Mouse (Mus musculus) hindbrain, embryonic 11.5 days (tissue): ENCODE measurements around the gene Nicn1. TPM values are rescaled to one million over a fixed set of nuclear protein-coding genes. Genes with fewer than 3 reads are reported as not detected.
"Not testable (repeated sequence)": the region's sequence is repeated elsewhere in the genome, so short reads cannot be mapped to it uniquely, and the experiment has no call there.

Experiments
- ATAC-seq: fragments of 200-750 bp; cut with Nextera tagmentation; 2 replicates; pipeline ENCODE4 v1.8.0; 2017; ENCODE audit warnings: mild to moderate bottlenecking, moderate TSS enrichment, moderate library complexity; ENCODE audit not compliant: low FRiP score
- DNase-seq: peaks from one replicate; pipeline ENCODE4 v3.0.0-alpha.2; 2015; ENCODE audit warnings: low spot score
- H3K27ac ChIP-seq: fragments of 300-500 bp; sonication (generic); 2 replicates; pipeline ENCODE4 v1.5.1; 2014; ENCODE audit warnings: mild to moderate bottlenecking, low read depth, low read length
- H3K27me3 ChIP-seq: fragments of 300-500 bp; sonication (generic); 2 replicates; pipeline ENCODE4 v1.6.1; 2014; ENCODE audit warnings: mild to moderate bottlenecking, low read length, moderate library complexity, mixed read lengths; ENCODE audit not compliant: control insufficient read depth, insufficient read depth
- H3K36me3 ChIP-seq: fragments of 300-500 bp; sonication (generic); 2 replicates; pipeline ENCODE4 v1.6.1; 2014; ENCODE audit warnings: mild to moderate bottlenecking, low read length, moderate library complexity, mixed read lengths; ENCODE audit not compliant: control insufficient read depth, insufficient read depth
- H3K4me1 ChIP-seq: fragments of 300-500 bp; sonication (generic); replicated peaks from 2 replicates; pipeline ENCODE4 v1.6.1; 2014; ENCODE audit warnings: low read length, mixed read lengths; ENCODE audit not compliant: control insufficient read depth, insufficient read depth
- H3K4me2 ChIP-seq: fragments of 300-500 bp; sonication (generic); replicated peaks from 2 replicates; pipeline ENCODE4 v1.6.1; 2014; ENCODE audit warnings: mild to moderate bottlenecking, low read depth, low read length
- H3K4me3 ChIP-seq: fragments of 300-500 bp; sonication (generic); 2 replicates; pipeline ENCODE4 v1.5.1; 2014; ENCODE audit warnings: low read depth, low read length
- H3K9ac ChIP-seq: fragments of 300-500 bp; sonication (generic); 2 replicates; pipeline ENCODE4 v1.6.1; 2014; ENCODE audit warnings: low read depth, low read length
- H3K9me3 ChIP-seq: fragments of 300-500 bp; sonication (generic); 2 replicates; pipeline ENCODE4 v1.6.1; 2016; ENCODE audit warnings: low read length; ENCODE audit not compliant: control insufficient read depth
- WGBS: fragments of 180-500 bp; shearing (Covaris S2); extraction: QIAGEN DNeasy Blood & Tissue Kit; methylation state at CpG from one replicate; pipeline ENCODE4 v1.1.7; 2014; 5-methylcytosine and 5-hydroxymethylcytosine counted together
- polyA plus RNA-seq: library from polyadenylated mRNA; unstranded; fragments of >200 nt; fragmentation: Nextera tagmentation; extraction: Ambion mirVana; gene quantifications from 2 replicates; pipeline ENCODE4 v1.2.1, GENCODE M21; 2014

Gene Nicn1
- polyA plus RNA-seq, 1 experiment from 2014 or later: 66.4 TPM

GRCm38 (mm10) chr9:108263131-108263681, 27.0 kb upstream of the Nicn1 start:
- Histone ChIP-seq H3K27me3 (no peaks in the 10 kb centered on the region), H3K9ac (peak overlapping the region; percentile 87), H3K4me3 (peak overlapping the region; percentile 87), H3K27ac (peak overlapping the region; percentile 84), H3K36me3 (no peaks in the 10 kb centered on the region), H3K9me3 (no peaks in the 10 kb centered on the region), H3K4me2 (peak overlapping the region; percentile 80), H3K4me1 (no peaks in the 10 kb centered on the region)
- under 1% methylated on average over 50 of the region's 62 CpGs for WGBS
- DNase-seq: peak; percentile 61
- ATAC-seq: peak; percentile 65

- H3K4me3 ChIP-seq: peak within 1 kb of the TSS; percentile 87
- H3K4me1 ChIP-seq: no peaks in the 10 kb centered on the region
- whole genome bisulfite sequencing: under 1% methylated on average over 56 of the region's 71 CpGs
- peak within 1 kb of the TSS; percentile 84 for H3K27ac ChIP-seq
- H3K9ac ChIP-seq: peak within 1 kb of the TSS; percentile 87
- peak within 1 kb of the TSS; percentile 80 for H3K4me2 ChIP-seq
- no peaks in the 10 kb centered on the region for H3K9me3 ChIP-seq
- DNase-seq (peak; percentile 99), ATAC-seq (peak; percentile 98)
- H3K27me3 ChIP-seq: no peaks in the 10 kb centered on the region
- H3K36me3 ChIP-seq: no peaks in the 10 kb centered on the region
Observed at GRCm38 (mm10) chr9:108263690-108264190, 26.5 kb upstream of the Nicn1 start, which contains the start of gene Dag1. Gene Dag1, minus strand, starts transcription at chr9:108263958.

GRCm38 (mm10) chr9:108264191-108264921, 25.9 kb upstream of the Nicn1 start:
- peak overlapping the region; percentile 87 for H3K4me3 ChIP-seq
- peak overlapping the region; percentile 80 for H3K4me2 ChIP-seq
- no peaks in the 10 kb centered on the region for H3K36me3 ChIP-seq
- ATAC-seq (peak; percentile 61), DNase-seq (no peak)
- no peaks in the 10 kb centered on the region for H3K27me3 ChIP-seq
- peak overlapping the region; percentile 45; the same call in 1 of the 2 replicates for H3K9ac ChIP-seq
- H3K27ac ChIP-seq: peak overlapping the region; percentile 67
- 17% methylated on average over 10 of the region's 10 CpGs for WGBS
- H3K4me1 ChIP-seq: no peaks in the 10 kb centered on the region
- no peaks in the 10 kb centered on the region for H3K9me3 ChIP-seq

GRCm38 (mm10) chr9:108266261-108266935, 23.8 kb upstream of the Nicn1 start:
- H3K9ac ChIP-seq: no peak overlapping the region
- H3K9me3 ChIP-seq: no peaks in the 10 kb centered on the region
- H3K36me3 ChIP-seq: no peaks in the 10 kb centered on the region
- WGBS: 68% methylated on average over 10 of the region's 10 CpGs
- H3K27ac ChIP-seq: no peak overlapping the region
- H3K4me1 ChIP-seq: no peaks in the 10 kb centered on the region
- DNase-seq: no peak
- H3K27me3 ChIP-seq: no peaks in the 10 kb centered on the region
- H3K4me2 ChIP-seq: no peak overlapping the region
- no peak for ATAC-seq
- no peak overlapping the region for H3K4me3 ChIP-seq

- H3K4me1 ChIP-seq: no peaks in the 10 kb centered on the region
- no peak for DNase-seq
- 88% methylated on average over 7 of the region's 7 CpGs for WGBS
- H3K36me3 ChIP-seq: no peaks in the 10 kb centered on the region
- H3K9me3 ChIP-seq: no peaks in the 10 kb centered on the region
- H3K27ac ChIP-seq: no peak overlapping the region
- H3K9ac ChIP-seq: no peak overlapping the region
- H3K4me3 ChIP-seq: no peak overlapping the region
- H3K27me3 ChIP-seq: no peaks in the 10 kb centered on the region
- ATAC-seq: no peak
- no peak overlapping the region for H3K4me2 ChIP-seq
Observed at GRCm38 (mm10) chr9:108267691-108268090, 22.5 kb upstream of the Nicn1 start.

- not testable (repeated sequence) for H3K4me3 ChIP-seq, H3K36me3 ChIP-seq, H3K9me3 ChIP-seq, DNase-seq, H3K27me3 ChIP-seq, H3K4me2 ChIP-seq, H3K27ac ChIP-seq, H3K9ac ChIP-seq, H3K4me1 ChIP-seq, ATAC-seq
- WGBS: 90% methylated on average over 6 of the region's 7 CpGs
Observed at GRCm38 (mm10) chr9:108268701-108269100, 21.5 kb upstream of the Nicn1 start.

- Histone ChIP-seq H3K27ac (no peak overlapping the region), H3K4me2 (no peak overlapping the region), H3K9ac (no peak overlapping the region), H3K4me3 (no peak overlapping the region), H3K27me3 (no peaks in the 10 kb centered on the region), H3K9me3 (no peaks in the 10 kb centered on the region), H3K4me1 (no peaks in the 10 kb centered on the region), H3K36me3 (no peaks in the 10 kb centered on the region)
- 46% methylated on average over 2 of the region's 2 CpGs for WGBS
- no peak for ATAC-seq
- DNase-seq: no peak
Observed at GRCm38 (mm10) chr9:108271941-108272340, 18.3 kb upstream of the Nicn1 start.

GRCm38 (mm10) chr9:108272691-108273090, 17.5 kb upstream of the Nicn1 start:
- Histone ChIP-seq H3K27ac (no peak overlapping the region), H3K9me3 (no peaks in the 10 kb centered on the region), H3K36me3 (no peaks in the 10 kb centered on the region), H3K4me1 (no peaks in the 10 kb centered on the region), H3K9ac (no peak overlapping the region), H3K4me3 (no peak overlapping the region), H3K4me2 (no peak overlapping the region), H3K27me3 (no peaks in the 10 kb centered on the region)
- ATAC-seq: no peak
- DNase-seq: no peak
- WGBS: 80% methylated on average over 5 of the region's 5 CpGs
